Mouse (Mus musculus) embryonic fibroblast, embryonic 13.5 days (primary cell): ENCODE measurements around the gene Pdcd2l.

Experiments used
- CTCF ChIP-seq: IDR thresholded peaks from 2 replicates; pipeline ENCODE4 v1.5.1; 2011; ENCODE audit warnings: mild to moderate bottlenecking, control low read depth, low read length, moderate library complexity, borderline replicate concordance; ENCODE audit not compliant: insufficient read depth
- POLR2A ChIP-seq: IDR thresholded peaks from 2 replicates; pipeline ENCODE4 v1.6.1; 2011; ENCODE audit warnings: low read depth, mild to moderate bottlenecking, control low read depth, low read length, moderate library complexity

DNA sequence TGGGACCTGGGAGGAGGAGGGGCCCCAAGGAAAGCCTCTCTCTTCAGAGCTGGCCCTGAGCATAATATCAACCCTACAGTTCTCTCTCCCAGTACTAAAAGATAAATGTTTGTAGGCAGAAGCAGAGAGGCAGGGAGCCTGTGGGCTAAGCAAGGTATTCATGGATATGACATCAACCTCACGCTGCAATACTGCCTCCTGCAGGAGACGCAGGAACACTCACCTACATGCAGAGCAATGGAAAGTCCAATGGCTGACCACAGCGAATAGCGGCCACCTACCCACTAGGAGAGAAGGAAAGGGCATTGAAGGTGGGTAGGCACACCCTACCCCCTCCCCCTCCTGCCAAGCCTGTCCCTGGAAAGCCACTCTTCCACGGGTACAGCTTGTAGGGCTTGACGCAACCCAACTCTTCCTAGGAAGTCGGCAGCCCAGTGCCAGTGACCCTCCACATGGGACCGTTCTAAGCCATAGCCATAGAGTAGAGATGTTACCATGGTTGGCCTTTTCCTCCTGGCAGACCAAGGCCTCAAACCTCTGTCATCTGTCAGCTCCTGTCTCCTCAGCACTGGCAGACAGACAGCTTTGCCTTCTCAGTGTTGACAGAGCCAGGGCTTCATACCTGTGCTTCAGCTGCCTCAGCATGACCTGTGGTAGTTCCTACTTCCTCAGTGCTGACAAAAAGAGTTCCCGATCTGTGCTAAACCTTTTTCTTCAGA lies 11.7 kb upstream of the Pdcd2l start:
- TF ChIP-seq CTCF (peak; percentile 54; the same call in 1 of the 2 replicates), POLR2A (no peak)
